Mouse (Mus musculus) megakaryocyte, embryonic 14.5 days (primary cell): Measurements from ENCODE around the gene Cmklr1. TPM values are rescaled to one million over a fixed set of nuclear protein-coding genes. Genes with fewer than 3 reads are reported as not detected.

Experiments
- H3K27me3 ChIP-seq: replicated peaks from 2 replicates; pipeline ENCODE3; 2012; ENCODE audit warnings: inconsistent platforms
- H3K36me3 ChIP-seq: replicated peaks from 2 replicates; pipeline ENCODE3; 2012; ENCODE audit warnings: low read length, inconsistent platforms, mixed read lengths
- H3K4me1 ChIP-seq: 2 replicates; pipeline ENCODE4 v1.6.1; 2012; ENCODE audit warnings: inconsistent platforms
- H3K4me3 ChIP-seq: replicated peaks from 2 replicates; pipeline ENCODE3; 2012; ENCODE audit warnings: moderate library complexity, mild to moderate bottlenecking, inconsistent platforms
- H3K9me3 ChIP-seq: 2 replicates; pipeline ENCODE4 v1.6.1; 2012; ENCODE audit warnings: inconsistent platforms
- FLI1 ChIP-seq: IDR thresholded peaks from 2 replicates; pipeline ENCODE4 v1.6.1; 2012; ENCODE audit warnings: low read length, inconsistent platforms, mixed read lengths
- GATA1 ChIP-seq: IDR thresholded peaks from 3 replicates; pipeline ENCODE4 v1.6.1; 2012; ENCODE audit warnings: mixed read lengths, low read length, inconsistent platforms, borderline replicate concordance
- polyA plus RNA-seq: library from polyadenylated mRNA; stranded (reverse); fragments of >175 nt; gene quantifications from 2 replicates; pipeline ENCODE4 v1.2.3, GENCODE M21; 2012; ENCODE audit warnings: low replicate concordance; ENCODE audit not compliant: insufficient read depth

Cmklr1 gene
- polyA plus RNA-seq, 1 experiment, result 4.3 TPM

DNA sequence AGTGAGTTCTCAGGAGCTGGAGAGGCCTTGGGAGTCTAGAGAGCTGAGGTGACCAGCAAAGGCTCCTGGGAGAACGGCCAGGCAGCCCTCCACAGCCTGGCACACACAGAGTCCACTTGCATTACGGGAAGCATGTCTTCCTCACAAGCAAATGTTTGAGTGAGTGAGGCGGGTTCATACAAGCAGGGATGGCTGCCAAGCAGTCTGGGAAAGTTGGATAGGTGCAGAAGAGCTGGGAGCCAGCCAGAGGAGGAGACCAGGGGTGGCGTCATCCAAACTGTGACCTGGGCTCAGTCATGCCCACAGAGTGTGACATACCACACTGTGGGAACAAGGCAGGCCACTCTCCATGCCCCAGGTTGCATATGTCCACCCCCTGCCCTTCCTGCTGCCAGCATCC, 25.2 kb downstream of the Cmklr1 start:
- H3K27me3 ChIP-seq, result peaks cover 70% of the 10 kb centered on the region
- TF ChIP-seq GATA1 (no peak), FLI1 (no peak)
- H3K9me3 ChIP-seq, result peaks cover 8% of the 10 kb centered on the region
- peaks cover 20% of the 10 kb centered on the region for H3K4me1 ChIP-seq
- H3K4me3 ChIP-seq, result peak overlapping the region; percentile 17
- H3K36me3 ChIP-seq, result no peaks in the 10 kb centered on the region

DNA sequence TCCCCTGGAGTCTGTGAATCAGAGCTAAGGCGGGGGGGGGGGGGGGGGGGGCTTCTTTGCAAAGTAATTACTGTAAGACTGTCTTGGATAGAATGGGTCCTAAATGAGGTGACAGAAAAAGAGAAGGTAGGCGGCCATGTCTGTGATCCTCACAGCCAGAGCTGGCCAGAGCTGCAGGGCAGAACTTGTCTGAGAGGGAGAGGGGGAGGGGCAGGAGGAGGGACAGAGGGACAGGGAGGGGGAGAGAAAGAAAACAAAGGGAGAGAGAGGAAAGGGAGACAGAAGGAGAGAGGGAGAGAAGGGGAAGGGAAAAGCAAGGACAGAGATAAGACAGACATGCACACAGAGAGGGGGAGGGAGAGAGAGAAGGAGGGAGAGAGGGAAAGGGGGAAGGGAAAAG, 27.2 kb downstream of the Cmklr1 start:
- Histone ChIP-seq H3K4me3 (no peak overlapping the region), H3K4me1 (peaks cover 16% of the 10 kb centered on the region), H3K36me3 (no peaks in the 10 kb centered on the region), H3K27me3 (peaks cover 58% of the 10 kb centered on the region), H3K9me3 (peaks cover 8% of the 10 kb centered on the region)
- TF ChIP-seq FLI1 (no peak), GATA1 (no peak)

DNA sequence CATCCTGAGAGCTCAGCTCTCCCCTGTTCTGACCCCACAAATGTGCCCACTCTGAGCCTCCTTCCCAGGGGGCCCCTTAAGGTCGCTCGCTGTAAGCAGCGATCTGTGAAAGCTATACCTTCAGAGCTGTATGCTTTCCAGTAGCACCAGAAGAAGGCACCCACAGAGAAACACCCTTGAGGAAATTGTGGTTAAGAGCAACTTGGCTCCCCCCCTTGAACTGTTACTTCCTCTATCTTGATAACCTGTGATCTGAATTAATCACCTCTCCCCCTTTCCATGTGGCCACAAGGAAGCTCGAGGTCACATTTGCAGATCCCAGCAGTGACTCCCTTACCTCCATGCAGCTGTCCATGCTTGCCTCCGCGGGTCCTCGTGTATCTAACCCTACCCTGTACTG, 29.2 kb downstream of the Cmklr1 start:
- Histone ChIP-seq H3K4me3 (no peak overlapping the region), H3K36me3 (no peaks in the 10 kb centered on the region), H3K4me1 (peaks cover 5% of the 10 kb centered on the region), H3K27me3 (peaks cover 45% of the 10 kb centered on the region), H3K9me3 (peaks cover 13% of the 10 kb centered on the region)
- TF ChIP-seq GATA1 (no peak), FLI1 (no peak)

DNA sequence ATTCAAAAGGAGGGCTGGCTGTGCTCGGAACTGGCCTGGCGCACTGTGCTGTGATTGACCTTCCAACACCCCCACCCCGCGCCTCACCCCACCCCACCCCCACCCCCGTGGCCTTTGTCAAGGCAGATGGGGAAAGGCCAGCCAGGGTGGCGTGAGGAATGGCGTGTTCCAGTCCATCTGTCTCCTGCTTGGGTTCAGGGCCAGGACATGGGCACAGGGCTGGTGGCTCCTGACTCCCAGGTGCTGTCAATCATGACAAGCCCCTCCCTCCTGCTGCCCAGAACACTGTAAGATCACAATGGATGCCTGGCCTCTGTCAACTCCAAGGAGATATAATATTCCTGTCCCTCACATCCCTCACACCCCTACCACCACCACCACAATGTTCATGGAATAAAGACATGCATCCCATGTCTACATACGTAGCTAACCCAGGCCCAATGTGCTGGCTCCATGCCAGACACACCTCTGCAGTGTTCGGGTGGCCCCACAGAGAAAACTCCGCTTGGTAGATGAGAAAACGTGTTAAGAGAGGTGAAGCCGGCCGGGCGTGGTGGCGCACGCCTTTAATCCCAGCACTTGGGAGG, 30.0 kb downstream of the Cmklr1 start:
- no peak for TF ChIP-seq GATA1
- no peak for TF ChIP-seq FLI1
- Histone ChIP-seq H3K36me3 (peaks cover 2% of the 10 kb centered on the region), H3K9me3 (peaks cover 19% of the 10 kb centered on the region)

DNA sequence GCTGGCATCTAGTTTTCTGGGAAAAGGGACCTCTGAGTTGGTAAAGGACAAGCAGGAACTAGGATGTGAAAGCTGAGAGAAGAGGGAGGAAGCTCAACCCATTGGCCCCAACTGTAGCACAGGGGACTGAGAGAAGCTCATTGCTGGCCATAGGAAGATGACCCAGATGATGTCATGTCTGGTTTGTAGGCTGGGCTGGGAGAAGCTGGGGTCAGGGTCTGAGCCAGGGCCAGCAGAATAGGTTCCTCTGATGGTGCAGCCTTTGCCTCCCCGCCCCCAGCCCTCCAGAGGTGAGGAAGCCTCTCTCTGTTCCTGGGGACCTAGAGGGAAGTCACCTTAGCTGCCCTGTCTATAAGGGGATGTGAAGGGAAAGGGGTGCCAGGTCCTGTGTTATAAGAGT, 31.1 kb downstream of the Cmklr1 start:
- Histone ChIP-seq H3K27me3 (peaks cover 31% of the 10 kb centered on the region), H3K9me3 (peaks cover 28% of the 10 kb centered on the region), H3K4me1 (peaks cover 5% of the 10 kb centered on the region), H3K36me3 (peaks cover 4% of the 10 kb centered on the region), H3K4me3 (no peak overlapping the region)
- TF ChIP-seq GATA1, result no peak
- TF ChIP-seq FLI1, result no peak

More for the DNA sequence above, 30.0 kb downstream of the Cmklr1 start:
- Histone ChIP-seq H3K4me3 (no peak overlapping the region), H3K4me1 (peaks cover 5% of the 10 kb centered on the region), H3K27me3 (peaks cover 41% of the 10 kb centered on the region)

DNA sequence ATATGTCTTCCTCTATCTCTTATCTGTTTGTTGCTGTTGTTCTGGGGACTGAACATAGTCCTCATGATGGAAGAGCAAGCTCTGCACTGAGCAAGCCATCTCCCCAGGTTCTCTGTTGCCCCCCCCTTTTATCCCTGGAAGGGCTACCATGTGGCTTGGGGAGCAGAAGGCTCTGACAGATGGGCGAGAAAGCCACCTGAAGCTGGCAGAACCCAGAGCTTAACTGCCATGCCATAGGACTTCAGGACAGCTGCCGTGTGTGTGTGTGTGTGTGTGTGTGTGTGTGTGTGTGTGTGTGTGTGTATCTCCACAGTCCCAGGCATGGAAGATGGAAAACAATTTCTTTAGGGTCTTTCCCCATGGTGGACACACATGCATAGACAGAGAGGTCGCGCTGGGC, 31.5 kb downstream of the Cmklr1 start:
- Histone ChIP-seq H3K4me3 (no peak overlapping the region), H3K4me1 (peaks cover 5% of the 10 kb centered on the region), H3K27me3 (peaks cover 27% of the 10 kb centered on the region), H3K36me3 (peaks cover 5% of the 10 kb centered on the region), H3K9me3 (peaks cover 32% of the 10 kb centered on the region)
- TF ChIP-seq GATA1, result no peak
- TF ChIP-seq FLI1, result no peak

DNA sequence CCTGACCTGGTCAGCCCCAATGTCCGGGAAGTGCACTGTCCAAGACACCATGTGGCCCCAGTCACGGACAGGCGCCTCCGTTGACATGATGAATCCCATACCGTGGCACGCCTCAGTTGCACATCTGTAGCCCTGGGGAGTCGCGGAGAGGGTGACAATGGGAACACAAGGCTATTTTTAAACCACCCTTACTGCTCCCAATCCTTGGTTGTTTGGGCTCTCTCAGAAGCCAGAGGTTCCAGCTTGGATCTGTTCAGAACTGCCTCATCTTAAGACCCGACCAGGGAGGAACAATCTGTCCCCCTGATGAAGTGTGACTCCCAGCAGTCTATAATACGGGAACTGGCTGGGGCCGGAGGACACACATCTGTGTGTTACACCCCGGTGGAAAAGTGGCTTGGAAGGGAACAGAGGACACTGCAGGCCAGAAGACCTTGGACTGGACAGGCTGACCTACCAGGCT, 38.4 kb downstream of the Cmklr1 start:
- Histone ChIP-seq H3K36me3 (peaks cover 5% of the 10 kb centered on the region), H3K4me3 (no peak overlapping the region), H3K9me3 (peaks cover 25% of the 10 kb centered on the region), H3K4me1 (peaks cover 9% of the 10 kb centered on the region), H3K27me3 (peaks cover 44% of the 10 kb centered on the region)
- TF ChIP-seq FLI1, result no peak
- no peak for TF ChIP-seq GATA1

DNA sequence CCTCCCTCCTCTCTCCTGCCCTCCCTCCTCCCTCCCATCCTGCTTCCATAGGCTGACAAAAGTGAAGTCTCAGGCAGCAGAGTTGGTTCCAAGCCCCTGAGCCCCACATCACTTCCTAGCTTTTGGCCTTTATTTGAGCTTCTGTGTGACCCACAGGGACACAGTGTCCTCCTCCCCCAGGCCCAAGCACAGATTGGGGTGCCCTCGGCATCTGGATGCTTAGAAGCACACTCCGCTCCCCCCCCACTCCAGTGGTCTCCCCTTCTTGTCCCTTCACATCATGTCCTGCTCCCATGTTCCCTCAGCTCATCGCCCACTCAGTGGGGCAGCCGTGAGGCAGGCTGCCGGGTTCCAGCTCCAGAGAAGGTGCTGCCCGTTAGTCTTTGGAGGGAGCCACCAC, 39.1 kb downstream of the Cmklr1 start:
- Histone ChIP-seq H3K4me3 (no peak overlapping the region), H3K36me3 (peaks cover 5% of the 10 kb centered on the region), H3K27me3 (peaks cover 45% of the 10 kb centered on the region), H3K9me3 (peaks cover 22% of the 10 kb centered on the region), H3K4me1 (peaks cover 9% of the 10 kb centered on the region)
- TF ChIP-seq FLI1, result no peak
- no peak for TF ChIP-seq GATA1

DNA sequence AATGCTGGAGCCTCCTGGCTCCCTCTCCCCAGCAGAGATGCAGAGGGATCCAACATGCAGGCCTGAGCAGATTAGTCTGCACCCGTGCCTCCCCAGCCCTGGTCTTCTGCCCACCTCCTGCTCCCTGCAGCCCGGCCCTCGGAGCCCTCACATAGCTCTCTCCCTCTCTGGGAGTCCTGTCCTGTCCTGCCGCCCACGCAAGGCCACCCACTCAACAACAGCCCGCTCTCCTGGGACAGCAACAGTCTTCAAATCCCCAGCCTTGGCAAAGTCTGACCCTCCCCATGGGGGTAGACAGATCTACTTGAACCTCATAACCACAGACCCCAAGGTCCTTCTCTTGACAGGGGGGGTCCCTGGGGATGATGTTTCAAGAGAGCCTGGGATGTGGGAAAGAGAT, 39.7 kb downstream of the Cmklr1 start:
- H3K4me3 ChIP-seq, result no peak overlapping the region
- H3K4me1 ChIP-seq, result peaks cover 9% of the 10 kb centered on the region
- peaks cover 21% of the 10 kb centered on the region for H3K9me3 ChIP-seq
- TF ChIP-seq FLI1 (no peak), GATA1 (no peak)
- peaks cover 46% of the 10 kb centered on the region for H3K27me3 ChIP-seq
- peaks cover 3% of the 10 kb centered on the region for H3K36me3 ChIP-seq

DNA sequence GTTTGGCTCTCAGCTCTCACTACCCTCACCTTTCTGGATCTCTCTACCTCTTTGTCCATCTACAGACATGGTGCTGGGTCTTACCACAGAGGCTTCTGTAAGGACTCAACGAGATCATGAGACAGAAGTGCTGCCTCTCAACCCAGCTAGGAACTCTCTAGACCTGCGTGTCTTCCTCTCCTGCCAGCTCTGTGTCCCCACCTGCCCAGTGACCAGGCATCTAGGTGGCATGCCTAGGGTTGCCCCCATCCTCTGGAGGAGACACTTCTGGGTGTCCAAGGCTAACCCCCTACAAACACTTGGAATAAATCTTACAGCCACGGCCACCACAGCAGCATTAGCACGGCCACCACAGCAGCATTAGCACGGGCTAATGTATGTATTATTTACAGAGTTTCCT, 40.3 kb downstream of the Cmklr1 start:
- Histone ChIP-seq H3K27me3 (peaks cover 46% of the 10 kb centered on the region), H3K36me3 (peaks cover 3% of the 10 kb centered on the region)

More for the DNA sequence above, 40.3 kb downstream of the Cmklr1 start:
- Histone ChIP-seq H3K4me1 (peaks cover 9% of the 10 kb centered on the region), H3K4me3 (no peak overlapping the region), H3K9me3 (peaks cover 17% of the 10 kb centered on the region)
- TF ChIP-seq GATA1 (no peak), FLI1 (no peak)
